Mouse (Mus musculus): ENCODE measurements at regions not wholly inside any gene's neighbourhood (a gene's known extent, or its start where the extent isn't known, plus 50 kb on each side); places are given as distances from the start of the nearest gene placed in this dataset.

- H3K36me3 ChIP-seq (ENCODE audit: control insufficient read depth, insufficient read depth) = no peaks in the 10 kb centered on the region
- no peak overlapping the region for H3K4me2 ChIP-seq (ENCODE audit: low read depth)
- H3K79me2 ChIP-seq (ENCODE audit: control insufficient read depth, insufficient read depth) = no peaks in the 10 kb centered on the region
- H3ac ChIP-seq (ENCODE audit: control insufficient read depth, insufficient read length) = no peak overlapping the region
- no peak for TF ChIP-seq POLR2AphosphoS2 (IDR thresholded peaks at IDR 0.05; ENCODE audit: insufficient read length, low read depth)
- TF ChIP-seq MYOG (IDR thresholded peaks at IDR 0.05; ENCODE audit: control insufficient read depth in 1 of 3, insufficient read depth in 1 of 3, insufficient read length in 2 of 3, low read depth in 2 of 3) = no peak
- TF ChIP-seq E2F4 (IDR thresholded peaks at IDR 0.05; ENCODE audit: insufficient read depth) = no peak
- TF ChIP-seq MAX (IDR thresholded peaks at IDR 0.05; ENCODE audit: low read depth) = no peak
- TF ChIP-seq CEBPB (IDR thresholded peaks at IDR 0.05; ENCODE audit: insufficient read depth, poor library complexity, severe bottlenecking) = no peak
- no peak for TF ChIP-seq TCF3 (IDR thresholded peaks at IDR 0.05; ENCODE audit: insufficient read length, low read depth)
- TF ChIP-seq SRF (IDR thresholded peaks at IDR 0.05; ENCODE audit: control insufficient read depth, insufficient read length, low read depth) = no peak
- no peak for TF ChIP-seq POLR2A (IDR thresholded peaks at IDR 0.05; ENCODE audit: insufficient read length, low read depth)
- TF ChIP-seq TCF12 (IDR thresholded peaks at IDR 0.05; ENCODE audit: insufficient read depth, poor library complexity, severe bottlenecking) = no peak
- TF ChIP-seq USF1 (IDR thresholded peaks at IDR 0.05; ENCODE audit: low read depth) = no peak
- TF ChIP-seq REST (IDR thresholded peaks at IDR 0.05; ENCODE audit: insufficient read depth, insufficient read length) = no peak
- TF ChIP-seq MYOD1 (IDR thresholded peaks at IDR 0.05; ENCODE audit: control insufficient read depth in 1 of 3, insufficient read length in 2 of 3, low read depth in 2 of 3) = no peak
- H3K27me3 ChIP-seq (ENCODE audit: control insufficient read depth, insufficient read depth, insufficient read length) = no peaks in the 10 kb centered on the region
- no peak overlapping the region for H3K4me3 ChIP-seq
Measured at GRCm38 (mm10) chr1:166801929-166802328, 120.3 kb upstream of the Fmo9 start.

- H3ac ChIP-seq (ENCODE audit: control insufficient read depth, insufficient read length) = no peak overlapping the region
- TF ChIP-seq CEBPB (IDR thresholded peaks at IDR 0.05; ENCODE audit: insufficient read depth, poor library complexity, severe bottlenecking) = 0 out of 2 replicates have a peak, but pooled peaks have one; percentile 15
- no peak for TF ChIP-seq SRF (IDR thresholded peaks at IDR 0.05; ENCODE audit: control insufficient read depth, insufficient read length, low read depth)
Measured at GRCm38 (mm10) chr1:166803928-166804327, 122.3 kb upstream of the Fmo9 start.

GRCm38 (mm10) chr1:166804333-166804732, 122.7 kb upstream of the Fmo9 start:
- no peak overlapping the region for H3K4me2 ChIP-seq (ENCODE audit: low read depth)
- no peaks in the 10 kb centered on the region for H3K79me2 ChIP-seq (ENCODE audit: control insufficient read depth, insufficient read depth)
- H3K4me3 ChIP-seq = no peak overlapping the region
- no peak for TF ChIP-seq REST (IDR thresholded peaks at IDR 0.05; ENCODE audit: insufficient read depth, insufficient read length)
- no peak for TF ChIP-seq TCF3 (IDR thresholded peaks at IDR 0.05; ENCODE audit: insufficient read length, low read depth)
- no peak for TF ChIP-seq E2F4 (IDR thresholded peaks at IDR 0.05; ENCODE audit: insufficient read depth)
- no peak for TF ChIP-seq MAX (IDR thresholded peaks at IDR 0.05; ENCODE audit: low read depth)
- no peak for TF ChIP-seq CEBPB (IDR thresholded peaks at IDR 0.05; ENCODE audit: insufficient read depth, poor library complexity, severe bottlenecking)
- no peak for TF ChIP-seq POLR2A (IDR thresholded peaks at IDR 0.05; ENCODE audit: insufficient read length, low read depth)
- no peak for TF ChIP-seq TCF12 (IDR thresholded peaks at IDR 0.05; ENCODE audit: insufficient read depth, poor library complexity, severe bottlenecking)
- no peak for TF ChIP-seq SRF (IDR thresholded peaks at IDR 0.05; ENCODE audit: control insufficient read depth, insufficient read length, low read depth)
- TF ChIP-seq POLR2AphosphoS2 (IDR thresholded peaks at IDR 0.05; ENCODE audit: insufficient read length, low read depth) = no peak
- no peak for TF ChIP-seq MYOD1 (IDR thresholded peaks at IDR 0.05; ENCODE audit: control insufficient read depth in 1 of 3, insufficient read length in 2 of 3, low read depth in 2 of 3)
- no peak for TF ChIP-seq MYOG (IDR thresholded peaks at IDR 0.05; ENCODE audit: control insufficient read depth in 1 of 3, insufficient read depth in 1 of 3, insufficient read length in 2 of 3, low read depth in 2 of 3)
- TF ChIP-seq USF1 (IDR thresholded peaks at IDR 0.05; ENCODE audit: low read depth) = no peak
- no peak overlapping the region for H3ac ChIP-seq (ENCODE audit: control insufficient read depth, insufficient read length)
- no peaks in the 10 kb centered on the region for H3K36me3 ChIP-seq (ENCODE audit: control insufficient read depth, insufficient read depth)
- no peaks in the 10 kb centered on the region for H3K27me3 ChIP-seq (ENCODE audit: control insufficient read depth, insufficient read depth, insufficient read length)

More at GRCm38 (mm10) chr1:166803928-166804327, 122.3 kb upstream of the Fmo9 start:
- Histone ChIP-seq H3K4me3 (no peak overlapping the region), H3K27me3 (ENCODE audit: control insufficient read depth, insufficient read depth, insufficient read length) (no peaks in the 10 kb centered on the region), H3K4me2 (ENCODE audit: low read depth) (no peak overlapping the region), H3K36me3 (ENCODE audit: control insufficient read depth, insufficient read depth) (no peaks in the 10 kb centered on the region), H3K79me2 (ENCODE audit: control insufficient read depth, insufficient read depth) (no peaks in the 10 kb centered on the region)

- H3K79me2 ChIP-seq (ENCODE audit: control insufficient read depth, insufficient read depth) = no peaks in the 10 kb centered on the region
- H3K4me3 ChIP-seq = no peak overlapping the region
- TF ChIP-seq MYOG (IDR thresholded peaks at IDR 0.05; ENCODE audit: control insufficient read depth in 1 of 3, insufficient read depth in 1 of 3, insufficient read length in 2 of 3, low read depth in 2 of 3) (no peak), MAX (IDR thresholded peaks at IDR 0.05; ENCODE audit: low read depth) (no peak), CEBPB (IDR thresholded peaks at IDR 0.05; ENCODE audit: insufficient read depth, poor library complexity, severe bottlenecking) (no peak), POLR2AphosphoS2 (IDR thresholded peaks at IDR 0.05; ENCODE audit: insufficient read length, low read depth) (no peak), TCF12 (IDR thresholded peaks at IDR 0.05; ENCODE audit: insufficient read depth, poor library complexity, severe bottlenecking) (no peak), SRF (IDR thresholded peaks at IDR 0.05; ENCODE audit: control insufficient read depth, insufficient read length, low read depth) (no peak), TCF3 (IDR thresholded peaks at IDR 0.05; ENCODE audit: insufficient read length, low read depth) (no peak)
Measured at GRCm38 (mm10) chr1:166807163-166807945, 125.7 kb upstream of the Fmo9 start.

More at GRCm38 (mm10) chr1:166807163-166807945, 125.7 kb upstream of the Fmo9 start:
- Histone ChIP-seq H3ac (ENCODE audit: control insufficient read depth, insufficient read length) (no peak overlapping the region), H3K4me2 (ENCODE audit: low read depth) (no peak overlapping the region), H3K27me3 (ENCODE audit: control insufficient read depth, insufficient read depth, insufficient read length) (no peaks in the 10 kb centered on the region), H3K36me3 (ENCODE audit: control insufficient read depth, insufficient read depth) (no peaks in the 10 kb centered on the region)

Measured in myocyte (in vitro differentiated cells).